Mouse (Mus musculus) neural tube, embryonic 10.5 days (tissue): ENCODE results near the gene Cdc20b.
A peak's percentile ranks its signal among the peaks of the same experiment; 100 is the strongest.
"Not testable (repeated sequence)": the region's sequence is repeated elsewhere in the genome, so short reads cannot be mapped to it uniquely, and the experiment has no call there.

ENCODE experiments used
- DNase-seq: peaks from one replicate; pipeline ENCODE4 v3.0.0-alpha.2; 2017; ENCODE audit warnings: low spot score; ENCODE audit errors: extremely low spot score

The Cdc20b gene

GRCm38 (mm10) chr13:113034950-113035421 is at the start of gene Cdc20b:
TSS of gene Cdc20b (plus strand) at chr13:113035111.
- DNase-seq, result peak; percentile 57

GRCm38 (mm10) chr13:112985605-112986450 is 49.1 kb upstream of the Cdc20b start:
- peak; percentile 40 for DNase-seq

- DNase-seq, result peak; percentile 47
These were observed 48.4 kb upstream of the Cdc20b start for GRCm38 (mm10) chr13:112986451-112986950.

- peak; percentile 92 for DNase-seq
These were observed 47.4 kb upstream of the Cdc20b start, which contains the start of gene Ccno for GRCm38 (mm10) chr13:112987532-112987943. TSS of gene Ccno (plus strand) at chr13:112987802.

- no peak for DNase-seq
These were observed 46.9 kb upstream of the Cdc20b start for GRCm38 (mm10) chr13:112987991-112988390.

- DNase-seq, result peak; percentile 52
These were observed 46.0 kb upstream of the Cdc20b start for GRCm38 (mm10) chr13:112988866-112989265.

- DNase-seq, result peak; percentile 61
These were observed 45.4 kb upstream of the Cdc20b start for GRCm38 (mm10) chr13:112989541-112989940.

GRCm38 (mm10) chr13:112990346-112990745 is 44.6 kb upstream of the Cdc20b start:
- DNase-seq, result no peak

- DNase-seq, result peak; percentile 58
These were observed 41.3 kb upstream of the Cdc20b start, which contains the start of gene Mcidas for GRCm38 (mm10) chr13:112993531-112994152. TSS of gene Mcidas (plus strand) at chr13:112993845.

- peak; percentile 65 for DNase-seq
These were observed 40.7 kb upstream of the Cdc20b start for GRCm38 (mm10) chr13:112994191-112994590.

GRCm38 (mm10) chr13:112996407-112996806 is 38.5 kb upstream of the Cdc20b start:
- peak; percentile 19 for DNase-seq

- no peak for DNase-seq
These were observed 37.5 kb upstream of the Cdc20b start for GRCm38 (mm10) chr13:112997369-112997768.

GRCm38 (mm10) chr13:112998427-112999201 is 36.3 kb upstream of the Cdc20b start:
- peak; percentile 67 for DNase-seq

- DNase-seq, result no peak
These were observed 34.8 kb upstream of the Cdc20b start for GRCm38 (mm10) chr13:113000090-113000489.

GRCm38 (mm10) chr13:113000576-113001318 is 34.2 kb upstream of the Cdc20b start:
- DNase-seq, result no peak

GRCm38 (mm10) chr13:113012683-113013082 is 22.2 kb upstream of the Cdc20b start:
- no peak for DNase-seq

GRCm38 (mm10) chr13:113013174-113013953 is 21.5 kb upstream of the Cdc20b start:
- DNase-seq, result not testable (repeated sequence)

GRCm38 (mm10) chr13:113021521-113021920 is 13.4 kb upstream of the Cdc20b start:
- DNase-seq, result no peak

GRCm38 (mm10) chr13:113022467-113022866 is 12.4 kb upstream of the Cdc20b start:
- DNase-seq, result no peak
